Mouse (Mus musculus): ENCODE measurements around the gene Wdr37.

- TF ChIP-seq CTCF (IDR thresholded peaks at IDR 0.05; ENCODE audit: low read depth, low read length) (no peak), POLR2A (IDR thresholded peaks at IDR 0.05; ENCODE audit: borderline replicate concordance, low read depth, low read length) (no peak)
Observed at GRCm38 (mm10) chr13:8839111-8839510, 32.6 kb downstream of the Wdr37 start.
